Mouse (Mus musculus) cortical plate, adult 2 months (tissue): ENCODE results near the gene Clec4n.

ENCODE experiments used
- CTCF ChIP-seq: fragments of 200-500 bp; IDR thresholded peaks from 2 replicates; pipeline ENCODE4 v1.5.1; 2011; ENCODE audit warnings: mild to moderate bottlenecking, control low read depth, low read length; ENCODE audit not compliant: insufficient read depth; ENCODE audit errors: extremely low read depth
- POLR2A ChIP-seq: fragments of 200-500 bp; IDR thresholded peaks from 2 replicates; pipeline ENCODE4 v1.6.1; 2011; ENCODE audit warnings: mild to moderate bottlenecking, low read length, control low read depth; ENCODE audit not compliant: insufficient read depth; ENCODE audit errors: extremely low read depth

DNA sequence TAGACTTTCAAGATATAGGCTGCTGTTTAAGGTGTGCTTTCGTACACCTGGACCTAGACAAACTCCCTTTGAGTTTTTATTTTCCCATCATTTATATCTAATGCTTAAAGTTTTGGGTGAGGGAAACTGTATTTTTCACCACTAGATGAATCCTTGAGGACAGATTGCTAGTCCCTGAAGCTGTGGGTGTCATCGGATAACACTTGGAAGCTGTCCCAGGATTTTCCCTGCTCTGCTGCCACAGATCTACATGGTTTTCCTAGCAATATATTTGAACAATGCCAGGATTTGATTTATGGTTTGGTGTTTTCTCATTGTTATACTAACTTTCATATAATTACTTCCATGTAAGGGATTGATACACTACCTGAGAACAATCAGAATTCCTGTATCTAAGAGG, 49.8 kb downstream of the Clec4n start:
- TF ChIP-seq CTCF: no peak
- TF ChIP-seq POLR2A: no peak
